Mouse (Mus musculus) hindbrain, embryonic 16.5 days (tissue): ENCODE data around the gene Ppp2r1b. TPM values are rescaled to one million over a fixed set of nuclear protein-coding genes. Genes with fewer than 3 reads are reported as not detected.

Source experiments
- ATAC-seq: fragments of 200-750 bp; cut with Nextera tagmentation; 2 replicates; pipeline ENCODE4 v1.8.0; 2017; ENCODE audit warnings: moderate TSS enrichment, moderate library complexity
- H3K27ac ChIP-seq: fragments of 300-500 bp; sonication (generic); 2 replicates; pipeline ENCODE4 v1.5.1; 2014; ENCODE audit warnings: low read depth, mild to moderate bottlenecking, control low read depth, low read length, moderate library complexity
- H3K27me3 ChIP-seq: fragments of 300-500 bp; sonication (generic); replicated peaks from 2 replicates; pipeline ENCODE4 v1.6.1; 2014; ENCODE audit warnings: low read length; ENCODE audit not compliant: control insufficient read depth, insufficient read depth
- H3K36me3 ChIP-seq: fragments of 300-500 bp; sonication (generic); 2 replicates; pipeline ENCODE4 v1.6.1; 2014; ENCODE audit warnings: mild to moderate bottlenecking, low read length, moderate library complexity, mixed read lengths; ENCODE audit not compliant: control insufficient read depth, insufficient read depth
- H3K4me1 ChIP-seq: fragments of 300-500 bp; sonication (generic); 2 replicates; pipeline ENCODE4 v1.6.1; 2014; ENCODE audit warnings: low read depth, low read length; ENCODE audit not compliant: control insufficient read depth, insufficient read depth
- H3K4me2 ChIP-seq: fragments of 300-500 bp; sonication (generic); 2 replicates; pipeline ENCODE4 v1.6.1; 2014; ENCODE audit warnings: mild to moderate bottlenecking, low read length, control low read depth, moderate library complexity
- H3K4me3 ChIP-seq: fragments of 300-500 bp; sonication (generic); 2 replicates; pipeline ENCODE4 v1.5.1; 2014; ENCODE audit warnings: mild to moderate bottlenecking, low read length, control low read depth, moderate library complexity
- H3K9ac ChIP-seq: fragments of 300-500 bp; sonication (generic); 2 replicates; pipeline ENCODE4 v1.6.1; 2014; ENCODE audit warnings: low read depth, mild to moderate bottlenecking, control low read depth, low read length, moderate library complexity
- H3K9me3 ChIP-seq: fragments of 300-500 bp; sonication (generic); 2 replicates; pipeline ENCODE4 v1.6.1; 2014; ENCODE audit warnings: mild to moderate bottlenecking, low read length, moderate library complexity; ENCODE audit not compliant: control insufficient read depth
- whole genome bisulfite sequencing: fragments of 180-500 bp; shearing (Covaris S2); extraction: QIAGEN DNeasy Blood & Tissue Kit; methylation state at CpG from one replicate; pipeline ENCODE4 v1.1.7; 2014; 5-methylcytosine and 5-hydroxymethylcytosine counted together
- polyA plus RNA-seq: library from polyadenylated mRNA; unstranded; fragments of >200 nt; fragmentation: Nextera tagmentation; extraction: Ambion mirVana; gene quantifications from 2 replicates; pipeline ENCODE4 v1.2.1, GENCODE M21; 2015

The Ppp2r1b gene
- polyA plus RNA-seq, 1 experiment from 2014 or later = 41.1 TPM

GRCm38 (mm10) chr9:50849249-50849648, 4.1 kb downstream of the Ppp2r1b start:
- 25% methylated on average over 8 of the region's 8 CpGs for WGBS
- Histone ChIP-seq H3K27me3 (no peaks in the 10 kb centered on the region), H3K9ac (no peak overlapping the region), H3K4me3 (no peak overlapping the region), H3K27ac (no peak overlapping the region), H3K9me3 (no peaks in the 10 kb centered on the region), H3K4me1 (peaks cover 9% of the 10 kb centered on the region), H3K36me3 (no peaks in the 10 kb centered on the region), H3K4me2 (no peak overlapping the region)
- peak; percentile 75 for ATAC-seq

- H3K4me2 ChIP-seq = no peak overlapping the region
- no peak overlapping the region for H3K9ac ChIP-seq
- H3K9me3 ChIP-seq = no peaks in the 10 kb centered on the region
- H3K36me3 ChIP-seq = no peaks in the 10 kb centered on the region
- no peak for ATAC-seq
- no peak overlapping the region for H3K4me3 ChIP-seq
- no peaks in the 10 kb centered on the region for H3K27me3 ChIP-seq
- WGBS = 79% methylated on average over 9 of the region's 9 CpGs
- H3K4me1 ChIP-seq = peaks cover 9% of the 10 kb centered on the region
- H3K27ac ChIP-seq = no peak overlapping the region
These were observed 4.7 kb downstream of the Ppp2r1b start for GRCm38 (mm10) chr9:50849755-50850154.

GRCm38 (mm10) chr9:50850271-50850670, 5.2 kb downstream of the Ppp2r1b start:
- WGBS = 35% methylated on average over 11 of the region's 11 CpGs
- no peaks in the 10 kb centered on the region for H3K9me3 ChIP-seq
- H3K27ac ChIP-seq = no peak overlapping the region
- H3K9ac ChIP-seq = no peak overlapping the region
- H3K4me2 ChIP-seq = no peak overlapping the region
- no peak overlapping the region for H3K4me3 ChIP-seq
- no peak for ATAC-seq
- H3K4me1 ChIP-seq = peaks cover 9% of the 10 kb centered on the region
- no peaks in the 10 kb centered on the region for H3K27me3 ChIP-seq
- H3K36me3 ChIP-seq = no peaks in the 10 kb centered on the region

GRCm38 (mm10) chr9:50850713-50851112, 5.6 kb downstream of the Ppp2r1b start:
- Histone ChIP-seq H3K9me3 (no peaks in the 10 kb centered on the region), H3K27me3 (no peaks in the 10 kb centered on the region), H3K4me3 (no peak overlapping the region), H3K4me1 (peaks cover 9% of the 10 kb centered on the region), H3K4me2 (no peak overlapping the region), H3K36me3 (no peaks in the 10 kb centered on the region), H3K9ac (peak overlapping the region; percentile 18; the same call in 1 of the 2 replicates), H3K27ac (no peak overlapping the region)
- ATAC-seq = no peak
- 62% methylated on average over 8 of the region's 8 CpGs for WGBS

GRCm38 (mm10) chr9:50852634-50853349, 7.7 kb downstream of the Ppp2r1b start:
- no peak overlapping the region for H3K4me3 ChIP-seq
- H3K27ac ChIP-seq = no peak overlapping the region
- H3K4me1 ChIP-seq = peaks cover 16% of the 10 kb centered on the region
- no peak overlapping the region for H3K9ac ChIP-seq
- H3K9me3 ChIP-seq = no peaks in the 10 kb centered on the region
- ATAC-seq = no peak
- H3K36me3 ChIP-seq = no peaks in the 10 kb centered on the region
- peak overlapping the region; percentile 32 for H3K4me2 ChIP-seq
- 60% methylated on average over 17 of the region's 17 CpGs for WGBS
- H3K27me3 ChIP-seq = no peaks in the 10 kb centered on the region

- 60% methylated on average over 8 of the region's 8 CpGs for WGBS
These were observed 9.3 kb downstream of the Ppp2r1b start for GRCm38 (mm10) chr9:50854376-50854775.

GRCm38 (mm10) chr9:50855133-50855766, 10.1 kb downstream of the Ppp2r1b start:
- WGBS = 90% methylated on average over 5 of the region's 5 CpGs
- no peak overlapping the region for H3K4me2 ChIP-seq
- no peaks in the 10 kb centered on the region for H3K9me3 ChIP-seq
- H3K27me3 ChIP-seq = no peaks in the 10 kb centered on the region
- ATAC-seq = no peak
- no peak overlapping the region for H3K4me3 ChIP-seq
- H3K4me1 ChIP-seq = peaks cover 16% of the 10 kb centered on the region
- H3K27ac ChIP-seq = no peak overlapping the region
- H3K9ac ChIP-seq = no peak overlapping the region
- peaks cover 6% of the 10 kb centered on the region; the same call in 1 of the 2 replicates for H3K36me3 ChIP-seq

More at GRCm38 (mm10) chr9:50854376-50854775, 9.3 kb downstream of the Ppp2r1b start:
- Histone ChIP-seq H3K4me1 (peaks cover 16% of the 10 kb centered on the region), H3K9me3 (no peaks in the 10 kb centered on the region), H3K4me3 (no peak overlapping the region), H3K9ac (no peak overlapping the region), H3K36me3 (no peaks in the 10 kb centered on the region), H3K27me3 (no peaks in the 10 kb centered on the region), H3K27ac (no peak overlapping the region), H3K4me2 (no peak overlapping the region)
- no peak for ATAC-seq

- no peaks in the 10 kb centered on the region for H3K9me3 ChIP-seq
- peak overlapping the region; percentile 80 for H3K27ac ChIP-seq
- no peak for ATAC-seq
- H3K27me3 ChIP-seq = no peaks in the 10 kb centered on the region
- H3K4me2 ChIP-seq = peak overlapping the region; percentile 74
- 70% methylated on average over 5 of the region's 5 CpGs for WGBS
- peaks cover 14% of the 10 kb centered on the region for H3K4me1 ChIP-seq
- H3K9ac ChIP-seq = 0 out of 2 replicates have a peak overlapping the region, but pooled peaks have one; percentile 84
- peaks cover 7% of the 10 kb centered on the region; the same call in 1 of the 2 replicates for H3K36me3 ChIP-seq
- H3K4me3 ChIP-seq = peak overlapping the region; percentile 77
These were observed 10.7 kb downstream of the Ppp2r1b start for GRCm38 (mm10) chr9:50855780-50856179.

- no peaks in the 10 kb centered on the region for H3K27me3 ChIP-seq
These were observed 11.4 kb downstream of the Ppp2r1b start for GRCm38 (mm10) chr9:50856341-50857081.

More at GRCm38 (mm10) chr9:50856341-50857081, 11.4 kb downstream of the Ppp2r1b start:
- H3K27ac ChIP-seq = peak overlapping the region; percentile 80
- H3K4me1 ChIP-seq = peaks cover 14% of the 10 kb centered on the region
- H3K9ac ChIP-seq = peak overlapping the region; percentile 84
- no peaks in the 10 kb centered on the region for H3K9me3 ChIP-seq
- H3K36me3 ChIP-seq = peaks cover 9% of the 10 kb centered on the region; the same call in 1 of the 2 replicates
- WGBS = under 1% methylated on average over 45 of the region's 45 CpGs
- peak; percentile 93 for ATAC-seq
- peak overlapping the region; percentile 77 for H3K4me3 ChIP-seq
- H3K4me2 ChIP-seq = peak overlapping the region; percentile 74
